ENCODE assay signal across 17 mouse cellular contexts in the genomic region with DNA sequence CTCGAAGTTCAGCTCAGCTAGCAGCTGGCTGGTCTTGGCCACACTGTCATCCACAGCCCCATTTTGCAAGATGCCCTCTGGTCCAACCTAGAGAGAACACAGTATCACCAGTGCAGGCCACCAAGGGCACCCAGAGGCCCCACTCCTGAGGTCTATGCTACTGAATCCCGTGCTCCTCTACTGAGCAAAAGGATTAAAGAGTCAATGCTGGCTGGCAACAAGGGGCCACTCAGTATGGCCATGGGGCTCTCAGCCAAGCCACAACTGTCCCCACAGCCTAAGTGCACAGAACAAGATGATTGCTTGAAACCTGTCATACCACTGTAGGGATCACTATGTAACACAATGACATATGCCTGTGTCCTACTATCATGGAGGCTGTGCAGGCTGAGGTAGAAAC. TPM values are rescaled to one million over a fixed set of nuclear protein-coding genes. Genes with fewer than 3 reads are reported as not detected.
DNase-seq lines count a peak whose midpoint lies in the region; ATAC-seq and TF ChIP-seq lines count a peak whose summit lies in the region.
"Had no signal": no experiment of that assay in that cellular context is flagged by ENCODE, and none has a peak within 500 bp of the region (broad histone marks: within the 10 kb centered on the region; RNA-seq: fewer than 3 reads in every experiment).

No protein-coding gene starts in this region.

- 88% methylated on average over 2 of the region's 2 CpGs for WGBS in limb, embryonic 11.5 days
- 90% methylated on average over 2 of the region's 2 CpGs for WGBS in limb, embryonic 10.5 days
- 90% methylated on average over 2 of the region's 2 CpGs for WGBS in midbrain, embryonic 16.5 days
- 90% methylated on average over 2 of the region's 2 CpGs for WGBS in midbrain, embryonic 15.5 days
- 74% methylated on average over 2 of the region's 2 CpGs for WGBS in liver, postnatal 0 days (ENCODE audit: insufficient replicate concordance)

- 0 out of 2 replicates have a peak overlapping the region, but pooled peaks have one; percentile 37 for H3K9ac ChIP-seq in limb, embryonic 11.5 days (ENCODE audit: low read length)
- no peak overlapping the region for H3K9ac ChIP-seq in midbrain, embryonic 16.5 days (ENCODE audit: low read depth, low read length)
- H3K9ac ChIP-seq in midbrain, embryonic 15.5 days = no peak overlapping the region
- H3K9ac ChIP-seq in liver, postnatal 0 days (replicated peaks) = no peak overlapping the region
- H3K9ac ChIP-seq: forebrain, postnatal 0 days had no signal

- no peaks in the 10 kb centered on the region for H3K27me3 ChIP-seq in limb, embryonic 11.5 days (ENCODE audit: control insufficient read depth, insufficient read depth, low read length)
- no peaks in the 10 kb centered on the region for H3K27me3 ChIP-seq in limb, embryonic 10.5 days (ENCODE audit: low read depth, poor library complexity, severe bottlenecking)
- H3K27me3 ChIP-seq in midbrain, embryonic 16.5 days (ENCODE audit: control insufficient read depth, insufficient read depth, low read depth, low read length) = no peaks in the 10 kb centered on the region
- no peaks in the 10 kb centered on the region for H3K27me3 ChIP-seq in midbrain, embryonic 15.5 days (replicated peaks)
- no peaks in the 10 kb centered on the region for H3K27me3 ChIP-seq in liver, postnatal 0 days (ENCODE audit: insufficient read depth, low read length)

- H3K4me2 ChIP-seq in limb, embryonic 11.5 days (ENCODE audit: low read depth, severe bottlenecking) = no peak overlapping the region
- H3K4me2 ChIP-seq in midbrain, embryonic 16.5 days (ENCODE audit: low read length) = no peak overlapping the region
- H3K4me2 ChIP-seq in midbrain, embryonic 15.5 days = no peak overlapping the region
- no peak overlapping the region for H3K4me2 ChIP-seq in liver, postnatal 0 days (ENCODE audit: low read depth, low read length)
- H3K4me2 ChIP-seq: heart, embryonic 11.5 days had no signal

- TF ChIP-seq CTCF in liver, postnatal 0 days (IDR thresholded peaks at IDR 0.05; ENCODE audit: low read depth) = no peak

- peak; percentile 56 for DNase-seq in adrenal gland, adult 2 months
- no peak for DNase-seq in adrenal gland, postnatal 25 days
- no peak for DNase-seq in limb, embryonic 11.5 days (ENCODE audit: low spot score)
- DNase-seq in limb, embryonic 10.5 days (ENCODE audit: low spot score) = no peak
- DNase-seq in liver, postnatal 0 days = no peak
- DNase-seq in thymus, postnatal 36 days = no peak
- DNase-seq: gastrocnemius, postnatal 14 days; heart, adult 11 months; kidney, adult 11 months; lung, adult 18-20 months; right cerebral cortex, postnatal 25 days had no signal

- no peak overlapping the region for H3K4me3 ChIP-seq in limb, embryonic 11.5 days (ENCODE audit: low read depth, low read length)
- no peak overlapping the region for H3K4me3 ChIP-seq in limb, embryonic 10.5 days
- no peak overlapping the region for H3K4me3 ChIP-seq in midbrain, embryonic 16.5 days (ENCODE audit: low read depth, low read length)
- H3K4me3 ChIP-seq in midbrain, embryonic 15.5 days = no peak overlapping the region
- no peak overlapping the region for H3K4me3 ChIP-seq in liver, postnatal 0 days (ENCODE audit: low read depth, low read length)

- peaks cover 22% of the 10 kb centered on the region for H3K4me1 ChIP-seq in limb, embryonic 11.5 days (ENCODE audit: control insufficient read depth, insufficient read depth, low read length)
- peaks cover 52% of the 10 kb centered on the region for H3K4me1 ChIP-seq in limb, embryonic 10.5 days
- H3K4me1 ChIP-seq in midbrain, embryonic 16.5 days (ENCODE audit: control insufficient read depth, insufficient read depth, low read length) = peaks cover 3% of the 10 kb centered on the region; the same call in 1 of the 2 replicates
- H3K4me1 ChIP-seq in midbrain, embryonic 15.5 days = peaks cover 11% of the 10 kb centered on the region
- H3K4me1 ChIP-seq in liver, postnatal 0 days (ENCODE audit: insufficient read depth) = peaks cover 33% of the 10 kb centered on the region

- H3K36me3 ChIP-seq in limb, embryonic 11.5 days (ENCODE audit: control insufficient read depth, insufficient read depth, low read length) = peaks cover 27% of the 10 kb centered on the region
- peaks cover 87% of the 10 kb centered on the region for H3K36me3 ChIP-seq in limb, embryonic 10.5 days
- H3K36me3 ChIP-seq in midbrain, embryonic 16.5 days (ENCODE audit: control insufficient read depth, insufficient read depth, low read length) = peaks cover 27% of the 10 kb centered on the region
- peaks cover 18% of the 10 kb centered on the region; the same call in 1 of the 2 replicates for H3K36me3 ChIP-seq in midbrain, embryonic 15.5 days (replicated peaks)
- peaks cover 77% of the 10 kb centered on the region for H3K36me3 ChIP-seq in liver, postnatal 0 days (replicated peaks; ENCODE audit: insufficient read depth, low read length)

- H3K27ac ChIP-seq in limb, embryonic 11.5 days (replicated peaks; ENCODE audit: low read depth, low read length) = no peak overlapping the region
- H3K27ac ChIP-seq in limb, embryonic 10.5 days = no peak overlapping the region
- H3K27ac ChIP-seq in midbrain, embryonic 16.5 days (ENCODE audit: low read length) = no peak overlapping the region
- H3K27ac ChIP-seq in midbrain, embryonic 15.5 days = no peak overlapping the region
- 0 out of 2 replicates have a peak overlapping the region, but pooled peaks have one; percentile 6 for H3K27ac ChIP-seq in liver, postnatal 0 days (ENCODE audit: low read depth)

- no peak for ATAC-seq in limb, embryonic 11.5 days (ENCODE audit: insufficient number of reproducible peaks, low FRiP score, low TSS enrichment, low read depth)
- 0 out of 2 replicates have a peak, but pooled peaks have one; percentile 3 for ATAC-seq in midbrain, embryonic 16.5 days
- no peak for ATAC-seq in midbrain, embryonic 15.5 days (replicated peaks)
- ATAC-seq in liver, postnatal 0 days = peak; percentile 29

- H3K9me3 ChIP-seq in limb, embryonic 11.5 days (ENCODE audit: control insufficient read depth, low read length) = no peaks in the 10 kb centered on the region
- no peaks in the 10 kb centered on the region for H3K9me3 ChIP-seq in limb, embryonic 10.5 days (replicated peaks)
- H3K9me3 ChIP-seq in midbrain, embryonic 16.5 days (replicated peaks; ENCODE audit: control insufficient read depth, low read length, poor library complexity, severe bottlenecking) = no peaks in the 10 kb centered on the region
- no peaks in the 10 kb centered on the region for H3K9me3 ChIP-seq in midbrain, embryonic 15.5 days
- no peaks in the 10 kb centered on the region for H3K9me3 ChIP-seq in liver, postnatal 0 days (ENCODE audit: low read length)

- TF ChIP-seq EP300 in liver, postnatal 0 days (IDR thresholded peaks at IDR 0.05; ENCODE audit: low read depth) = no peak

RNA-seq across cellular contexts. Expression of a gene that starts 8.8 kb away (rescaled TPM):
- total RNA-seq in adrenal gland, adult 2 months (2021) = 10 to 100 TPM; 60.0 to 60.5 TPM
- 45.1 and 53.3 TPM in 2 replicates for polyA plus RNA-seq in adrenal gland, adult 2 months (2012; rRNA removed)
- 71.3 and 76.9 TPM in 2 replicates for total RNA-seq in adrenal gland, postnatal 25 days (2021)
- polyA plus RNA-seq in limb, embryonic 11.5 days (2014; fragmentation: Nextera tagmentation; extraction: Ambion mirVana) = 23.2 and 25.1 TPM in 2 replicates
- 25.6 and 26.7 TPM in 2 replicates for polyA plus RNA-seq in limb, embryonic 10.5 days (2016; fragmentation: Nextera tagmentation; extraction: Ambion mirVana)
- 11.3 and 11.6 TPM in 2 replicates for polyA plus RNA-seq in midbrain, embryonic 16.5 days (2015; fragmentation: Nextera tagmentation; extraction: Ambion mirVana)
- 15.1 and 16.0 TPM in 2 replicates for polyA plus RNA-seq in midbrain, embryonic 15.5 days (2015; fragmentation: Nextera tagmentation; extraction: Ambion mirVana)
- polyA plus RNA-seq in liver, postnatal 0 days (2015; fragmentation: Nextera tagmentation; extraction: Ambion mirVana) = 6.7 and 7.1 TPM in 2 replicates

RNA-seq across cellular contexts. Expression of a gene that starts 14.7 kb away (rescaled TPM):
- total RNA-seq in adrenal gland, adult 2 months (2021) = under 1 TPM in 1 of 2 experiments, not detected in 1; 0.41 TPM
- 7.9 and 9.8 TPM in 2 replicates for polyA plus RNA-seq in adrenal gland, adult 2 months (2012; rRNA removed)
- 2.0 TPM in 1 of 2 replicates, not detected in the other for total RNA-seq in adrenal gland, postnatal 25 days (2021)
- 2.9 and 4.2 TPM in 2 replicates for polyA plus RNA-seq in limb, embryonic 11.5 days (2014; fragmentation: Nextera tagmentation; extraction: Ambion mirVana)
- polyA plus RNA-seq in limb, embryonic 10.5 days (2016; fragmentation: Nextera tagmentation; extraction: Ambion mirVana) = 7.9 and 13.8 TPM in 2 replicates
- polyA plus RNA-seq in midbrain, embryonic 16.5 days (2015; fragmentation: Nextera tagmentation; extraction: Ambion mirVana) = 2.5 and 7.0 TPM in 2 replicates
- 5.3 and 7.4 TPM in 2 replicates for polyA plus RNA-seq in midbrain, embryonic 15.5 days (2015; fragmentation: Nextera tagmentation; extraction: Ambion mirVana)
- polyA plus RNA-seq in liver, postnatal 0 days (2015; fragmentation: Nextera tagmentation; extraction: Ambion mirVana) = 0.16 TPM in 1 of 2 replicates, not detected in the other
- total RNA-seq: hematopoietic stem cell, adult 5-6 weeks; megakaryocyte-erythroid progenitor cell, adult 5-6 weeks had no signal

RNA-seq across cellular contexts. Expression of a gene that starts 28.7 kb away (rescaled TPM):
- 1 to 10 TPM; 2.5 to 3.8 TPM for total RNA-seq in adrenal gland, adult 2 months (2021)
- polyA plus RNA-seq in adrenal gland, adult 2 months (2012; rRNA removed) = 4.9 and 5.2 TPM in 2 replicates
- 2.9 and 3.4 TPM in 2 replicates for total RNA-seq in adrenal gland, postnatal 25 days (2021)
- polyA plus RNA-seq in limb, embryonic 11.5 days (2014; fragmentation: Nextera tagmentation; extraction: Ambion mirVana) = 4.7 and 6.0 TPM in 2 replicates
- 3.2 and 4.6 TPM in 2 replicates for polyA plus RNA-seq in limb, embryonic 10.5 days (2016; fragmentation: Nextera tagmentation; extraction: Ambion mirVana)
- 40.3 and 42.1 TPM in 2 replicates for polyA plus RNA-seq in midbrain, embryonic 16.5 days (2015; fragmentation: Nextera tagmentation; extraction: Ambion mirVana)
- polyA plus RNA-seq in midbrain, embryonic 15.5 days (2015; fragmentation: Nextera tagmentation; extraction: Ambion mirVana) = 38.2 and 40.1 TPM in 2 replicates
- 0.12 TPM in 1 of 2 replicates, not detected in the other for polyA plus RNA-seq in liver, postnatal 0 days (2015; fragmentation: Nextera tagmentation; extraction: Ambion mirVana)
- total RNA-seq: hematopoietic stem cell, adult 5-6 weeks; megakaryocyte-erythroid progenitor cell, adult 5-6 weeks had no signal

RNA-seq across cellular contexts. Expression of a gene that starts 29.1 kb away (rescaled TPM):
- total RNA-seq in adrenal gland, adult 2 months (2021) = under 1 TPM; 0.14 to 0.35 TPM
- polyA plus RNA-seq in adrenal gland, adult 2 months (2012; rRNA removed) = 0.38 and 0.44 TPM in 2 replicates
- total RNA-seq in adrenal gland, postnatal 25 days (2021) = 0.27 TPM in 1 of 2 replicates, not detected in the other
- 0.43 and 0.50 TPM in 2 replicates for polyA plus RNA-seq in limb, embryonic 11.5 days (2014; fragmentation: Nextera tagmentation; extraction: Ambion mirVana)
- 0.08 and 0.35 TPM in 2 replicates for polyA plus RNA-seq in limb, embryonic 10.5 days (2016; fragmentation: Nextera tagmentation; extraction: Ambion mirVana)
- polyA plus RNA-seq in midbrain, embryonic 16.5 days (2015; fragmentation: Nextera tagmentation; extraction: Ambion mirVana) = 0.36 and 0.47 TPM in 2 replicates
- 0.50 and 0.57 TPM in 2 replicates for polyA plus RNA-seq in midbrain, embryonic 15.5 days (2015; fragmentation: Nextera tagmentation; extraction: Ambion mirVana)
- 3.0 and 4.0 TPM in 2 replicates for polyA plus RNA-seq in liver, postnatal 0 days (2015; fragmentation: Nextera tagmentation; extraction: Ambion mirVana)

RNA-seq across cellular contexts. Expression of a gene that starts 42.0 kb away (rescaled TPM):
- total RNA-seq in adrenal gland, adult 2 months (2021) = 100 to 1,000 TPM; 203 to 233 TPM
- 491 and 579 TPM in 2 replicates for polyA plus RNA-seq in adrenal gland, adult 2 months (2012; rRNA removed)
- total RNA-seq in adrenal gland, postnatal 25 days (2021) = 184 and 238 TPM in 2 replicates
- 263 and 281 TPM in 2 replicates for polyA plus RNA-seq in limb, embryonic 11.5 days (2014; fragmentation: Nextera tagmentation; extraction: Ambion mirVana)
- polyA plus RNA-seq in limb, embryonic 10.5 days (2016; fragmentation: Nextera tagmentation; extraction: Ambion mirVana) = 293 and 321 TPM in 2 replicates
- 261 and 268 TPM in 2 replicates for polyA plus RNA-seq in midbrain, embryonic 16.5 days (2015; fragmentation: Nextera tagmentation; extraction: Ambion mirVana)
- polyA plus RNA-seq in midbrain, embryonic 15.5 days (2015; fragmentation: Nextera tagmentation; extraction: Ambion mirVana) = 299 and 322 TPM in 2 replicates
- 162 and 171 TPM in 2 replicates for polyA plus RNA-seq in liver, postnatal 0 days (2015; fragmentation: Nextera tagmentation; extraction: Ambion mirVana)

Comparison
In these comparisons a context has a peak if more than half of its experiments do, and no peak if none do; other contexts are left out.
1. ATAC-seq: peak in midbrain, embryonic 16.5 days (single experiment) and liver, postnatal 0 days (single experiment); none in limb, embryonic 11.5 days (single experiment) and midbrain, embryonic 15.5 days (single experiment).